Mouse (Mus musculus) CH12.LX (cell line): ENCODE results near the gene Acsbg1. TPM values are rescaled to one million over a fixed set of nuclear protein-coding genes. Genes with fewer than 3 reads are reported as not detected.
A peak's percentile ranks its signal among the peaks of the same experiment; 100 is the strongest.
"Not testable (repeated sequence)": the region's sequence is repeated elsewhere in the genome, so short reads cannot be mapped to it uniquely, and the experiment has no call there.

ENCODE experiments used
- DNase-seq: peaks from one replicate; pipeline ENCODE4 v3.0.0-alpha.2; 2013; ENCODE audit errors: extremely low read depth
- H3K27ac ChIP-seq: 2 replicates; pipeline ENCODE4 v1.5.1; 2012; ENCODE audit warnings: low read depth, mild to moderate bottlenecking, control low read depth, moderate library complexity; ENCODE audit not compliant: insufficient read depth
- H3K27me3 ChIP-seq: replicated peaks from 2 replicates; pipeline ENCODE3; 2012; ENCODE audit warnings: inconsistent platforms
- H3K36me3 ChIP-seq, 2 experiments: replicated peaks in 1 of 2; 2 replicates each; pipeline versions ENCODE3 to v1.6.1; 2012; ENCODE audit warnings: inconsistent platforms in 1 of 2, low read length in 1 of 2, mild to moderate bottlenecking in 1 of 2, mixed read lengths in 1 of 2, moderate library complexity in 1 of 2; ENCODE audit not compliant: control insufficient read depth in 1 of 2, insufficient read depth in 1 of 2
- H3K4me1 ChIP-seq, 2 experiments: 2 replicates each; pipeline ENCODE4 v1.6.1; 2012; ENCODE audit warnings: inconsistent platforms in 1 of 2, moderate library complexity in 1 of 2; ENCODE audit not compliant: insufficient read depth in 2 of 2, control insufficient read depth in 1 of 2
- H3K4me2 ChIP-seq: 2 replicates; pipeline ENCODE4 v1.6.1; 2012; ENCODE audit warnings: low read depth, mild to moderate bottlenecking, control low read depth; ENCODE audit not compliant: poor library complexity, insufficient read depth, severe bottlenecking
- H3K4me3 ChIP-seq, 3 experiments: fragments of 150-350 bp in 1 of 3; sonication (generic) in 1 of 3; replicated peaks in 1 of 3; 2 replicates each; pipeline versions ENCODE3 to v1.5.1; 2011 to 2012; ENCODE audit warnings: low read depth in 2 of 3, low read length in 2 of 3, mild to moderate bottlenecking in 2 of 3, moderate library complexity in 2 of 3, control low read depth in 1 of 3, improper control_type of control experiment in 1 of 3, inconsistent platforms in 1 of 3, mixed read lengths in 1 of 3; ENCODE audit not compliant: poor library complexity in 1 of 3
- H3K79me2 ChIP-seq: replicated peaks from 2 replicates; pipeline ENCODE4 v1.6.1; 2012; ENCODE audit warnings: mild to moderate bottlenecking, moderate library complexity; ENCODE audit not compliant: control insufficient read depth, poor library complexity, insufficient read depth, severe bottlenecking; ENCODE audit errors: extremely low read depth
- H3K9ac ChIP-seq: 2 replicates; pipeline ENCODE4 v1.6.1; 2012; ENCODE audit warnings: low read depth, mild to moderate bottlenecking, control low read depth, moderate library complexity; ENCODE audit not compliant: insufficient read depth
- H3K9me3 ChIP-seq: replicated peaks from 2 replicates; pipeline ENCODE3; 2012; ENCODE audit warnings: low read length, inconsistent platforms, mixed read lengths
- CHD1 ChIP-seq: IDR thresholded peaks from 2 replicates; pipeline ENCODE4 v1.6.1; 2012; ENCODE audit warnings: low read depth, low read length, improper control_type of control experiment, inconsistent platforms
- CTCF ChIP-seq, 2 experiments: IDR thresholded peaks in 1 of 2; conservative IDR thresholded peaks in 1 of 2; 2 replicates each; pipeline ENCODE4 v1.5.1; 2011 to 2012; ENCODE audit warnings: low read depth in 2 of 2, low read length in 2 of 2, improper control_type of control experiment in 1 of 2, inconsistent platforms in 1 of 2, mild to moderate bottlenecking in 1 of 2, moderate library complexity in 1 of 2
- E2F4 ChIP-seq: IDR thresholded peaks from 2 replicates; pipeline ENCODE4 v1.6.1; 2011; ENCODE audit warnings: low read depth, low read length, improper control_type of control experiment; ENCODE audit not compliant: insufficient replicate concordance
- ELF1 ChIP-seq: IDR thresholded peaks from 2 replicates; pipeline ENCODE4 v1.6.1; 2014; ENCODE audit warnings: low read depth, mild to moderate bottlenecking, inconsistent platforms, low read length, improper control_type of control experiment
- ETS1 ChIP-seq: conservative IDR thresholded peaks from 2 replicates; pipeline ENCODE4 v1.6.1; 2012; ENCODE audit warnings: low read depth, mild to moderate bottlenecking, inconsistent platforms, low read length, improper control_type of control experiment, moderate library complexity
- HCFC1 ChIP-seq: IDR thresholded peaks from 2 replicates; pipeline ENCODE4 v1.6.1; 2012; ENCODE audit warnings: low read depth, mild to moderate bottlenecking, inconsistent platforms, low read length, improper control_type of control experiment
- IRF4 ChIP-seq: IDR thresholded peaks from 2 replicates; pipeline ENCODE4 v1.6.1; 2014; ENCODE audit warnings: low read depth, mild to moderate bottlenecking, inconsistent platforms, low read length, improper control_type of control experiment
- JUN ChIP-seq: IDR thresholded peaks from 2 replicates; pipeline ENCODE4 v1.6.1; 2011; ENCODE audit warnings: low read depth, mild to moderate bottlenecking, low read length, improper control_type of control experiment, moderate library complexity; ENCODE audit not compliant: insufficient read depth
- JUND ChIP-seq: conservative IDR thresholded peaks from 2 replicates; pipeline ENCODE4 v1.6.1; 2011; ENCODE audit warnings: low read depth, low read length, improper control_type of control experiment
- KAT2A ChIP-seq: IDR thresholded peaks from 2 replicates; pipeline ENCODE4 v1.6.1; 2012; ENCODE audit warnings: low read length, improper control_type of control experiment, inconsistent platforms; ENCODE audit not compliant: insufficient replicate concordance
- MAZ ChIP-seq: IDR thresholded peaks from 2 replicates; pipeline ENCODE4 v1.6.1; 2012; ENCODE audit warnings: low read depth, mild to moderate bottlenecking, inconsistent platforms, low read length, improper control_type of control experiment, moderate library complexity
- MEF2A ChIP-seq: IDR thresholded peaks from 2 replicates; pipeline ENCODE4 v1.6.1; 2014; ENCODE audit warnings: low read depth, mild to moderate bottlenecking, inconsistent platforms, low read length, improper control_type of control experiment, borderline replicate concordance
- NRF1 ChIP-seq: IDR thresholded peaks from 2 replicates; pipeline ENCODE4 v1.6.1; 2014; ENCODE audit warnings: low read depth, mild to moderate bottlenecking, inconsistent platforms, low read length, improper control_type of control experiment, moderate library complexity
- RCOR1 ChIP-seq: conservative IDR thresholded peaks from 2 replicates; pipeline ENCODE4 v1.6.1; 2012; ENCODE audit warnings: low read depth, mild to moderate bottlenecking, inconsistent platforms, low read length, improper control_type of control experiment
- TBP ChIP-seq: conservative IDR thresholded peaks from 2 replicates; pipeline ENCODE4 v1.6.1; 2011; ENCODE audit warnings: low read depth, low read length, improper control_type of control experiment
- TCF12 ChIP-seq: IDR thresholded peaks from 2 replicates; pipeline ENCODE4 v1.6.1; 2014; ENCODE audit warnings: low read depth, mild to moderate bottlenecking, inconsistent platforms, low read length, improper control_type of control experiment
- USF1 ChIP-seq: IDR thresholded peaks from 2 replicates; pipeline ENCODE4 v1.6.1; 2014; ENCODE audit warnings: low read depth, mild to moderate bottlenecking, inconsistent platforms, low read length, improper control_type of control experiment
- USF2 ChIP-seq: conservative IDR thresholded peaks from 2 replicates; pipeline ENCODE4 v1.6.1; 2011; ENCODE audit warnings: low read depth, low read length, improper control_type of control experiment
- ZKSCAN1 ChIP-seq: IDR thresholded peaks from 2 replicates; pipeline ENCODE4 v1.6.1; 2012; ENCODE audit warnings: low read depth, inconsistent platforms, low read length, improper control_type of control experiment, borderline replicate concordance
- ZNF384 ChIP-seq: IDR thresholded peaks from 2 replicates; pipeline ENCODE4 v1.6.1; 2012; ENCODE audit warnings: low read depth, low read length, improper control_type of control experiment, inconsistent platforms
- dilution Hi-C: fragments of 300-500 bp; cut with MboI; formaldehyde crosslinking; loops from 2 replicates; pipeline ENCODE4 v1.14.3; 2020; ENCODE audit warnings: low sequenced_read_pairs; ENCODE audit not compliant: extremely low pct_unique_long_range_greater_than_20kb, extremely low pct_ligation_motif_present
- in situ Hi-C: fragments of 300-500 bp; cut with MboI; formaldehyde crosslinking; loops from 3 replicates; pipeline ENCODE4 v1.14.3; 2019; ENCODE audit warnings: low sequenced_read_pairs, low pct_ligation_motif_present, low pct_unique_long_range_greater_than_20kb, mixed read lengths
- polyA plus RNA-seq: library from polyadenylated mRNA; unstranded; fragments of >175 nt; gene quantifications from 2 replicates; pipeline ENCODE4 v1.2.1, GENCODE M21; 2012; ENCODE audit warnings: low read depth; ENCODE audit not compliant: insufficient read length
- total RNA-seq, 2 experiments: library from RNA; depleted of rRNA; stranded (reverse); fragments of 300-350 nt in 1 of 2; fragments of >200 nt in 1 of 2; gene quantifications; 2 replicates each; pipeline ENCODE4 v1.2.3; 2012 to 2014

Acsbg1 gene
- total and polyA plus RNA-seq, 3 experiments = 16.8 to 24.0 (median 23.6) TPM

GRCm38 (mm10) chr9:54596752-54597465, 64.8 kb downstream of the Acsbg1 start:
- in situ Hi-C loops = no loop called here

GRCm38 (mm10) chr9:54593652-54594051, 68.0 kb downstream of the Acsbg1 start:
- H3K4me3 ChIP-seq, H3K27me3 ChIP-seq, H3K27ac ChIP-seq, H3K4me2 ChIP-seq, H3K9me3 ChIP-seq, H3K9ac ChIP-seq, H3K4me1 ChIP-seq, DNase-seq, in situ Hi-C loops, dilution Hi-C loops: not testable (repeated sequence)
- Histone ChIP-seq H3K36me3 (peaks cover 60 to 96% of the 10 kb centered on the region in 2 experiments), H3K79me2 (peaks cover 19% of the 10 kb centered on the region)

More at GRCm38 (mm10) chr9:54596752-54597465, 64.8 kb downstream of the Acsbg1 start:
- peaks cover 0 to 5% of the 10 kb centered on the region in 2 experiments; a peak in 2 of 4 replicates for H3K4me1 ChIP-seq
- no peak overlapping the region for H3K27ac ChIP-seq
- no peak overlapping the region for H3K4me2 ChIP-seq
- H3K9me3 ChIP-seq = no peaks in the 10 kb centered on the region
- H3K4me3 ChIP-seq = no peak overlapping the region
- peaks cover 77 to 96% of the 10 kb centered on the region in 2 experiments for H3K36me3 ChIP-seq
- H3K27me3 ChIP-seq = no peaks in the 10 kb centered on the region
- no peak for DNase-seq
- H3K9ac ChIP-seq = no peak overlapping the region
- peaks cover under 1% of the 10 kb centered on the region; the same call in 1 of the 2 replicates for H3K79me2 ChIP-seq
- dilution Hi-C loops = no loop called here
- TF ChIP-seq MEF2A (no peak), JUN (no peak), USF2 (no peak), ELF1 (no peak)
- TF ChIP-seq, all 38 proteins: peak for 0

- no peaks in the 10 kb centered on the region for H3K9me3 ChIP-seq
- H3K36me3 ChIP-seq = peaks cover 15 to 42% of the 10 kb centered on the region in 2 experiments
- TF ChIP-seq USF2 (no peak), RCOR1 (no peak), CTCF (conservative IDR thresholded peaks at IDR 0.05 in 1 of 2, IDR thresholded peaks at IDR 0.05 in 1 of 2; ENCODE audit: low read depth in 2 of 2, low read length in 2 of 2) (no peak), CHD1 (no peak), ZNF384 (no peak), ZKSCAN1 (no peak), KAT2A (no peak), NRF1 (no peak), HCFC1 (no peak), TBP (no peak), ETS1 (no peak), JUND (no peak), ELF1 (no peak), JUN (no peak), USF1 (no peak), IRF4 (no peak), E2F4 (no peak), MEF2A (no peak), MAZ (no peak), TCF12 (no peak)
- dilution Hi-C loops = no loop called here
- H3K4me2 ChIP-seq = peak overlapping the region; percentile 94
- H3K79me2 ChIP-seq = peaks cover 40% of the 10 kb centered on the region
- H3K27ac ChIP-seq = no peak overlapping the region
- no peak for DNase-seq
- H3K4me3 ChIP-seq = peak overlapping the region; percentile 50 to 100 (median 79)
- peak overlapping the region; percentile 71 for H3K9ac ChIP-seq
- H3K4me1 ChIP-seq = peaks cover 9 to 22% of the 10 kb centered on the region in 2 experiments; a peak in 3 of 4 replicates
- in situ Hi-C loops = no loop called here
- no peaks in the 10 kb centered on the region for H3K27me3 ChIP-seq
Observed at GRCm38 (mm10) chr9:54587863-54588262, 73.8 kb downstream of the Acsbg1 start.
